Mouse (Mus musculus) layer of hippocampus, postnatal 10 days (tissue): ENCODE measurements around the gene Tnni1. TPM values are rescaled to one million over a fixed set of nuclear protein-coding genes. Genes with fewer than 3 reads are reported as not detected.

Experiments used
- DNase-seq, 2 experiments: peaks; one replicate each; pipeline ENCODE4 v3.0.0; 2021; ENCODE audit warnings: low spot score in 2 of 2
- long read RNA-seq: library from polyadenylated mRNA; stranded (forward); transcript quantifications from one replicate; pipeline ENCODE4 v2.0.0, GENCODE M21; 2023
- total RNA-seq, 2 experiments: library from RNA; stranded (reverse); gene quantifications; 2 replicates each; pipeline ENCODE4 v1.2.3; 2021

The Tnni1 gene
- total RNA-seq: not detected
- long read RNA-seq, partial matches to known transcripts: 0 of 1 reads
- long read RNA-seq, other reads (novel, unspliced or antisense): 1 of 1 reads

- DNase-seq: no peak
Measured at GRCm38 (mm10) chr1:135778780-135779535, at the start of gene Tnni1. Gene Tnni1, plus strand, starts transcription at chr1:135779434.

GRCm38 (mm10) chr1:135729821-135730220, 49.4 kb upstream of the Tnni1 start:
- DNase-seq: no peak

GRCm38 (mm10) chr1:135730296-135730695, 48.9 kb upstream of the Tnni1 start:
- no peak for DNase-seq

GRCm38 (mm10) chr1:135731393-135731792, 47.8 kb upstream of the Tnni1 start:
- DNase-seq: no peak

- no peak for DNase-seq
Measured at GRCm38 (mm10) chr1:135731897-135732684, 47.1 kb upstream of the Tnni1 start.

- DNase-seq: peak; percentile 59 to 72
Measured at GRCm38 (mm10) chr1:135734225-135734937, 44.9 kb upstream of the Tnni1 start.

- DNase-seq: no peak
Measured at GRCm38 (mm10) chr1:135735460-135735859, 43.8 kb upstream of the Tnni1 start.

- DNase-seq: no peak
Measured at GRCm38 (mm10) chr1:135744987-135745386, 34.2 kb upstream of the Tnni1 start.

GRCm38 (mm10) chr1:135746248-135746647, 33.0 kb upstream of the Tnni1 start:
- no peak for DNase-seq

- DNase-seq: peak; percentile 92 to 94
Measured at GRCm38 (mm10) chr1:135752737-135753348, 26.4 kb upstream of the Tnni1 start.

GRCm38 (mm10) chr1:135755287-135755686, 23.9 kb upstream of the Tnni1 start:
- no peak for DNase-seq

- no peak for DNase-seq
Measured at GRCm38 (mm10) chr1:135755913-135756312, 23.3 kb upstream of the Tnni1 start.

GRCm38 (mm10) chr1:135757287-135757686, 21.9 kb upstream of the Tnni1 start:
- DNase-seq: no peak

- DNase-seq: no peak
Measured at GRCm38 (mm10) chr1:135759685-135760084, 19.5 kb upstream of the Tnni1 start.

- DNase-seq: no peak
Measured at GRCm38 (mm10) chr1:135760216-135760615, 19.0 kb upstream of the Tnni1 start.

- DNase-seq: no peak
Measured at GRCm38 (mm10) chr1:135761728-135762127, 17.5 kb upstream of the Tnni1 start.

- no peak for DNase-seq
Measured at GRCm38 (mm10) chr1:135763503-135764205, 15.6 kb upstream of the Tnni1 start.

GRCm38 (mm10) chr1:135764206-135764528, 15.1 kb upstream of the Tnni1 start:
- no peak for DNase-seq

- peak; percentile 57 to 73 for DNase-seq
Measured at GRCm38 (mm10) chr1:135765645-135766591, 13.3 kb upstream of the Tnni1 start, which contains the start of gene Phlda3. Gene Phlda3, plus strand, starts transcription at chr1:135766119.
